Mouse (Mus musculus) testis, adult 2 months (tissue): ENCODE data around the gene Nepn.

ENCODE experiments used
- CTCF ChIP-seq: fragments of 200-500 bp; IDR thresholded peaks from 2 replicates; pipeline ENCODE4 v1.5.1; 2012; ENCODE audit warnings: low read depth, mild to moderate bottlenecking, inconsistent platforms, low read length, moderate library complexity; ENCODE audit not compliant: control insufficient read depth, insufficient read depth, insufficient replicate concordance
- POLR2A ChIP-seq: fragments of 200-500 bp; IDR thresholded peaks from 2 replicates; pipeline ENCODE4 v1.6.1; 2012; ENCODE audit warnings: low read depth, mild to moderate bottlenecking, inconsistent platforms, low read length, moderate library complexity; ENCODE audit not compliant: control insufficient read depth

GRCm38 (mm10) chr10:52377813-52378212 is 11.0 kb upstream of the Nepn start:
- TF ChIP-seq CTCF (no peak), POLR2A (no peak)
